Mouse (Mus musculus) heart, postnatal 4 days (tissue): ENCODE data around the gene Kdm2b. TPM values are rescaled to one million over a fixed set of nuclear protein-coding genes. Genes with fewer than 3 reads are reported as not detected.

Experiments
- DNase-seq: peaks from one replicate; pipeline ENCODE4 v3.0.0; 2021
- total RNA-seq, 2 experiments: library from RNA; stranded (reverse); gene quantifications; 2 replicates each; pipeline ENCODE4 v1.2.3; 2021

The Kdm2b gene
- total RNA-seq, 2 experiments from 2014 or later = 27.7 to 29.5 TPM

GRCm38 (mm10) chr5:122890396-122890795, 99.2 kb downstream of the Kdm2b start:
- no peak for DNase-seq

- no peak for DNase-seq
Measured at GRCm38 (mm10) chr5:122888612-122889214, 100.9 kb downstream of the Kdm2b start.

GRCm38 (mm10) chr5:122887926-122888611, 101.6 kb downstream of the Kdm2b start:
- DNase-seq = no peak

- DNase-seq = no peak
Measured at GRCm38 (mm10) chr5:122887033-122887432, 102.6 kb downstream of the Kdm2b start.

- DNase-seq = no peak
Measured at GRCm38 (mm10) chr5:122884594-122885348, 104.9 kb downstream of the Kdm2b start.

GRCm38 (mm10) chr5:122883652-122884235, 105.9 kb downstream of the Kdm2b start:
- DNase-seq = no peak

- DNase-seq = no peak
Measured at GRCm38 (mm10) chr5:122883237-122883636, 106.4 kb downstream of the Kdm2b start.

- DNase-seq = no peak
Measured at GRCm38 (mm10) chr5:122882256-122883050, 107.2 kb downstream of the Kdm2b start.

GRCm38 (mm10) chr5:122881313-122881712, 108.3 kb downstream of the Kdm2b start:
- DNase-seq = peak; percentile 80

GRCm38 (mm10) chr5:122880241-122880980, 109.2 kb downstream of the Kdm2b start:
- no peak for DNase-seq

GRCm38 (mm10) chr5:122876671-122877070, 113.0 kb downstream of the Kdm2b start:
- no peak for DNase-seq

GRCm38 (mm10) chr5:122874359-122874758, 115.3 kb downstream of the Kdm2b start:
- DNase-seq = no peak

GRCm38 (mm10) chr5:122873573-122873972, 116.0 kb downstream of the Kdm2b start:
- DNase-seq = no peak

GRCm38 (mm10) chr5:122872626-122873025, 117.0 kb downstream of the Kdm2b start:
- no peak for DNase-seq

- no peak for DNase-seq
Measured at GRCm38 (mm10) chr5:122863053-122863452, 126.6 kb downstream of the Kdm2b start.

- DNase-seq = no peak
Measured at GRCm38 (mm10) chr5:122855858-122856257, 133.8 kb downstream of the Kdm2b start.

GRCm38 (mm10) chr5:122852611-122853010, 137.0 kb downstream of the Kdm2b start:
- no peak for DNase-seq

- peak; percentile 78 for DNase-seq
Measured at GRCm38 (mm10) chr5:122850319-122851002, 139.2 kb downstream of the Kdm2b start.

GRCm38 (mm10) chr5:122849521-122850318, 139.9 kb downstream of the Kdm2b start, which contains the start of gene Rnf34:
Gene Rnf34, plus strand, starts transcription at chr5:122850048.
- DNase-seq = peak; percentile 97

GRCm38 (mm10) chr5:122843799-122844198, 145.8 kb downstream of the Kdm2b start:
- no peak for DNase-seq
